Mouse (Mus musculus) bone marrow macrophage, adult 2 months (primary cell): ENCODE data around the gene Zfp790.

Source experiments
- CTCF ChIP-seq: IDR thresholded peaks from 2 replicates; pipeline ENCODE4 v1.5.1; 2012; ENCODE audit warnings: low read depth, mild to moderate bottlenecking, low read length, moderate library complexity
- POLR2A ChIP-seq: IDR thresholded peaks from 2 replicates; pipeline ENCODE4 v1.6.1; 2012; ENCODE audit warnings: mild to moderate bottlenecking, low read depth, low read length, borderline replicate concordance

- TF ChIP-seq CTCF (no peak), POLR2A (no peak)
Observed at GRCm38 (mm10) chr7:29852831-29853218, 36.9 kb downstream of the Zfp790 start.
